Mouse (Mus musculus) intestine, embryonic 16.5 days (tissue): ENCODE measurements around the gene Ccdc153. TPM values are rescaled to one million over a fixed set of nuclear protein-coding genes. Genes with fewer than 3 reads are reported as not detected.

Experiments
- ATAC-seq: fragments of 200-750 bp; cut with Nextera tagmentation; 2 replicates; pipeline ENCODE4 v1.8.0; 2017; ENCODE audit warnings: moderate TSS enrichment, moderate library complexity
- H3K27ac ChIP-seq: fragments of 300-500 bp; sonication (generic); 2 replicates; pipeline ENCODE4 v1.5.1; 2014; ENCODE audit warnings: mild to moderate bottlenecking, low read length
- H3K27me3 ChIP-seq: fragments of 300-500 bp; sonication (generic); replicated peaks from 2 replicates; pipeline ENCODE4 v1.6.1; 2014; ENCODE audit warnings: low read length, control low read depth, mixed read lengths; ENCODE audit not compliant: control insufficient read depth, insufficient read depth
- H3K36me3 ChIP-seq: fragments of 300-500 bp; sonication (generic); 2 replicates; pipeline ENCODE4 v1.6.1; 2014; ENCODE audit warnings: low read length, control low read depth; ENCODE audit not compliant: control insufficient read depth, insufficient read depth
- H3K4me1 ChIP-seq: fragments of 300-500 bp; sonication (generic); 2 replicates; pipeline ENCODE4 v1.6.1; 2014; ENCODE audit warnings: low read length, control low read depth, mixed read lengths; ENCODE audit not compliant: control insufficient read depth, insufficient read depth
- H3K4me2 ChIP-seq: fragments of 300-500 bp; sonication (generic); 2 replicates; pipeline ENCODE4 v1.6.1; 2014; ENCODE audit warnings: low read depth, low read length, control low read depth
- H3K4me3 ChIP-seq: fragments of 300-500 bp; sonication (generic); 2 replicates; pipeline ENCODE4 v1.5.1; 2014; ENCODE audit warnings: mild to moderate bottlenecking, low read length
- H3K9ac ChIP-seq: fragments of 300-500 bp; sonication (generic); 2 replicates; pipeline ENCODE4 v1.6.1; 2014; ENCODE audit warnings: low read depth, low read length
- H3K9me3 ChIP-seq: fragments of 300-500 bp; sonication (generic); 2 replicates; pipeline ENCODE4 v1.6.1; 2016; ENCODE audit warnings: low read length, control low read depth; ENCODE audit not compliant: control insufficient read depth
- WGBS: fragments of 180-500 bp; shearing (Covaris S2); extraction: QIAGEN DNeasy Blood & Tissue Kit; methylation state at CpG from one replicate; pipeline ENCODE4 v1.1.7; 2014; 5-methylcytosine and 5-hydroxymethylcytosine counted together
- polyA plus RNA-seq: library from polyadenylated mRNA; unstranded; fragments of >200 nt; fragmentation: Nextera tagmentation; extraction: Ambion mirVana; gene quantifications from 2 replicates; pipeline ENCODE4 v1.2.1, GENCODE M21; 2015

Ccdc153 gene
- polyA plus RNA-seq, 1 experiment from 2014 or later = not detected

GRCm38 (mm10) chr9:44288076-44288958, 47.8 kb downstream of the Ccdc153 start, which contains the start of gene Abcg4:
Abcg4 (minus strand) TSS chr9:44288615.
- H3K9ac ChIP-seq = peak within 1 kb of the TSS; percentile 65
- WGBS = 1% methylated on average over 38 of the region's 38 CpGs
- H3K4me3 ChIP-seq = peak within 1 kb of the TSS; percentile 51
- peaks cover 17% of the 10 kb centered on the region for H3K4me1 ChIP-seq
- H3K9me3 ChIP-seq = no peaks in the 10 kb centered on the region; the same call in 1 of the 2 replicates
- 0 out of 2 replicates have a peak, but pooled peaks cover 3% of the 10 kb centered on the region for H3K27me3 ChIP-seq
- no peak within 1 kb of the TSS for H3K27ac ChIP-seq
- H3K36me3 ChIP-seq = peaks cover 9% of the 10 kb centered on the region; the same call in 1 of the 2 replicates
- ATAC-seq = peak; percentile 71
- H3K4me2 ChIP-seq = peak within 1 kb of the TSS; percentile 89

GRCm38 (mm10) chr9:44288959-44289291, 48.4 kb downstream of the Ccdc153 start:
- 0 out of 2 replicates have a peak, but pooled peaks cover 3% of the 10 kb centered on the region for H3K27me3 ChIP-seq
- peaks cover 9% of the 10 kb centered on the region; the same call in 1 of the 2 replicates for H3K36me3 ChIP-seq
- no peak for ATAC-seq
- no peak overlapping the region for H3K9ac ChIP-seq
- H3K9me3 ChIP-seq = no peaks in the 10 kb centered on the region; the same call in 1 of the 2 replicates
- no peak overlapping the region for H3K27ac ChIP-seq
- H3K4me2 ChIP-seq = no peak overlapping the region
- H3K4me1 ChIP-seq = peaks cover 17% of the 10 kb centered on the region
- WGBS = 16% methylated on average over 11 of the region's 11 CpGs
- no peak overlapping the region for H3K4me3 ChIP-seq

GRCm38 (mm10) chr9:44292490-44292889, 52.0 kb downstream of the Ccdc153 start:
- H3K4me2 ChIP-seq = no peak overlapping the region
- H3K4me1 ChIP-seq = peaks cover 14% of the 10 kb centered on the region; the same call in 1 of the 2 replicates
- H3K9ac ChIP-seq = no peak overlapping the region
- H3K4me3 ChIP-seq = no peak overlapping the region
- H3K27me3 ChIP-seq = no peaks in the 10 kb centered on the region
- H3K9me3 ChIP-seq = no peaks in the 10 kb centered on the region; the same call in 1 of the 2 replicates
- 62% methylated on average over 3 of the region's 3 CpGs for WGBS
- peaks cover 9% of the 10 kb centered on the region; the same call in 1 of the 2 replicates for H3K36me3 ChIP-seq
- no peak overlapping the region for H3K27ac ChIP-seq
- ATAC-seq = no peak

Other genes starting within 250 kb of the Ccdc153 start
- 1.8 TPM in 2 replicates for gene Thy1, start 197.3 kb upstream of the Ccdc153 start, polyA plus RNA-seq
- 13.2 and 15.6 TPM in 2 replicates for gene Usp2, start 173.7 kb upstream of the Ccdc153 start, polyA plus RNA-seq
- gene Mfrp, start 138.9 kb upstream of the Ccdc153 start, polyA plus RNA-seq = 0.18 and 0.24 TPM in 2 replicates
- 2.7 and 3.0 TPM in 2 replicates for gene C1qtnf5, start 133.4 kb upstream of the Ccdc153 start, polyA plus RNA-seq
- 0.05 and 0.12 TPM in 2 replicates for gene Gm49380, start 127.2 kb upstream of the Ccdc153 start, polyA plus RNA-seq
- 45.4 and 48.1 TPM in 2 replicates for gene Rnf26, start 127.2 kb upstream of the Ccdc153 start, polyA plus RNA-seq
- gene Mcam, start 106.2 kb upstream of the Ccdc153 start, polyA plus RNA-seq = 42.9 and 45.1 TPM in 2 replicates
- gene Cbl, start 6.6 kb upstream of the Ccdc153 start, polyA plus RNA-seq = 10.9 and 11.2 TPM in 2 replicates
- 22.2 and 28.5 TPM in 2 replicates for gene Pdzd3, start 10.8 kb downstream of the Ccdc153 start, polyA plus RNA-seq
- 5.4 and 5.5 TPM in 2 replicates for gene Nlrx1, start 27.9 kb downstream of the Ccdc153 start, polyA plus RNA-seq
- 2.6 and 3.0 TPM in 2 replicates for gene Abcg4, start 47.9 kb downstream of the Ccdc153 start, polyA plus RNA-seq
- gene Hinfp, start 65.0 kb downstream of the Ccdc153 start, polyA plus RNA-seq = 17.8 and 19.4 TPM in 2 replicates
- gene C2cd2l, start 79.6 kb downstream of the Ccdc153 start, polyA plus RNA-seq = 15.3 and 16.5 TPM in 2 replicates
- gene Dpagt1, start 85.3 kb downstream of the Ccdc153 start, polyA plus RNA-seq = 39.3 and 42.7 TPM in 2 replicates
- 268 and 278 TPM in 2 replicates for gene H2afx, start 94.0 kb downstream of the Ccdc153 start, polyA plus RNA-seq
- 134 and 155 TPM in 2 replicates for gene Hmbs, start 103.6 kb downstream of the Ccdc153 start, polyA plus RNA-seq
- gene Vps11, start 121.0 kb downstream of the Ccdc153 start, polyA plus RNA-seq = 37.1 and 40.2 TPM in 2 replicates
- 36.5 and 41.2 TPM in 2 replicates for gene Hyou1, start 138.8 kb downstream of the Ccdc153 start, polyA plus RNA-seq
- gene Slc37a4, start 156.2 kb downstream of the Ccdc153 start, polyA plus RNA-seq = 87.2 and 101 TPM in 2 replicates
- gene Rps25, start 166.5 kb downstream of the Ccdc153 start, polyA plus RNA-seq = 1,622 and 1,645 TPM in 2 replicates
- gene Trappc4, start 166.9 kb downstream of the Ccdc153 start, polyA plus RNA-seq = 110 and 122 TPM in 2 replicates
- 23.3 and 25.9 TPM in 2 replicates for gene Ccdc84, start 177.9 kb downstream of the Ccdc153 start, polyA plus RNA-seq
- not detected in 2 replicates for gene Foxr1, start 200.5 kb downstream of the Ccdc153 start, polyA plus RNA-seq
- 0.61 and 0.80 TPM in 2 replicates for gene Upk2, start 214.3 kb downstream of the Ccdc153 start, polyA plus RNA-seq
- gene Bcl9l, start 242.1 kb downstream of the Ccdc153 start, polyA plus RNA-seq = 5.1 and 5.9 TPM in 2 replicates